Mouse (Mus musculus): ENCODE measurements around the gene A030005K14Rik. TPM values are rescaled to one million over a fixed set of nuclear protein-coding genes. Genes with fewer than 3 reads are reported as not detected.

Gene A030005K14Rik
- total RNA-seq (2021), result not detected

DNA sequence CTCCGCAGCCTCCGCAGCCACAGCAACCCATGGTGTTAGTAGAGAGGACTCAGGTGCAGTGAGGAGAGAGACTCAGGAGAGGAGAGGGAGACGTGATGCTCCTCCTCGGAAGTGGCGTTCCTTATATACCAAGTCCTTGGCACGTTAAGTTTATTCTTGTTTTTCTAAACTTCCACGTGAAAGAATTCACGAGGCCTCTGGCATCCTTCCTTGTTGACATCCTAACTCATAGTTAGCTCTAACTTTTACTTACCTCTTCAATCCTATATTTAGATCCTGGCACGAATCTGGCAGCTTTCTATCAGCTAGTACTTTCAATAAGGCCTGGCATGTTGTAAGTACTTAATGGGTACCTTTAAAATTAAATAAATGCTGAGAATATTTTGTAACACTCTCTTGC lies at the start of gene A030005K14Rik:
Gene A030005K14Rik, minus strand, starts transcription at position 101 of the 400 bp plus-strand sequence.
- no peak for DNase-seq (ENCODE audit: extremely low spot score in 1 of 2, low spot score in 1 of 2)

DNA sequence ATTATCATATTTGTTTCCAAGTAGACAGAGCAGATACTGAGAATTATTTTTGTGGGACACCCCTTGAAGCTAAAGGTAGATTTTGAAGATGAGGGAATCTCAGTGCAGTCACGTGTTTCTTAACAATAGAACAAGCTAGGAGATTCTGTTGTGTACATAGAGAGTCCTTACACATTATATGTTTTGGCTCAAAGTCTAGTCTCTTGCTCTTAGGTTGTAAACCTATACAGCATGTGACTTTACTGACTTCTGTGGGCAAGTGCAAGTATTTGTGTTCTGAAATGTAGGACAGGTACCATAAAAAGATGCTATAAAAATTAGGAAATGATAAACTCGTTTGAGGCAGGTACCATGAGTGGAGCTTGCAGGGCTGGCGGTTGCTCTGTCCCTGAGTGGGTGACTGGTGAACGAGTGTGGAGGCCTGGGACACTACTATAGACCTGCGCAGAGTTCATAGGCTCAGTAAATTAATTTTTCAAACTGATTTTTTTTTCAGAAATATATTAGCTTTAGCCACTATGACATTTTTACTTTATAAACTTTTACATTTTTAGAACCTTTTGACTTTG lies 48.3 kb upstream of the A030005K14Rik start:
- DNase-seq (ENCODE audit: extremely low spot score in 1 of 2, low spot score in 1 of 2), result no peak

DNA sequence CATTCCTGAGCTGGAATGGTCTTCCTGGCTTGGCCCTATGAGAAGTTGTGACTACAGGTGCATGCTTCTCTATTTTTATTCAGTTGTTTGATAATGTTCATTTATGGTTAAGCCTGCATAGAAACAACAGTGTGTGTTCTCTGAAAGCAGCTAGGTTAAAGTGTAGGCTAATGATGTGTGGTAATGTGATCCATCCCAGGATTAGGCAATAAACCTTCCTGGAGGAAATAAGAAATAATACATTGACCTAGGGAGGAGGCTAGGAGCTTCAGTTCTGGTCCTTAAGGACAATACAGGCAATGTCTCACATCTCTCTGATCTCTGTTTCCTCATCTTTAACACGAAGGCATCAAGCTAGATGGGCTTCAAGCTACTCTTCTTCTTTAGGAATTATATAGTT lies 46.3 kb upstream of the A030005K14Rik start:
- DNase-seq (ENCODE audit: extremely low spot score in 1 of 2, low spot score in 1 of 2), result no peak

DNA sequence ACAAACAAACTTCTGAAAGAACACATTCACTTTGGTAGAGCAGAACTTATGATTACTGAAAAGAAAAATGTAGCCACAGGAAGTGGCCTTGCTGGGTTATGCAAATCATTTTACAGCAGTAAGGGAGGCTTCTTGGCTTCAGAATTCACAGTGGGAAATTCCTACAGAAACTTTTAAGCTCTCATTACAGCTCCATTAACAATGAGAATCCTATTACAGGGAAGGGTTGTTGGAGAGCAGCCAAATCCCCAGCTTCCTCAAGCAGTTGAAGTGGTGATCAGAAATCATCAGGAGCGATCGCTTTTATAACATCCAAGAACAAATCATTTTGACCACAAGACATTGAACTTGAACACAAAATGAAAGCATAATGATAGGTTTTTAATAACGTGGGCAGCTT lies 42.7 kb upstream of the A030005K14Rik start:
- no peak for DNase-seq (ENCODE audit: extremely low spot score in 1 of 2, low spot score in 1 of 2)

DNA sequence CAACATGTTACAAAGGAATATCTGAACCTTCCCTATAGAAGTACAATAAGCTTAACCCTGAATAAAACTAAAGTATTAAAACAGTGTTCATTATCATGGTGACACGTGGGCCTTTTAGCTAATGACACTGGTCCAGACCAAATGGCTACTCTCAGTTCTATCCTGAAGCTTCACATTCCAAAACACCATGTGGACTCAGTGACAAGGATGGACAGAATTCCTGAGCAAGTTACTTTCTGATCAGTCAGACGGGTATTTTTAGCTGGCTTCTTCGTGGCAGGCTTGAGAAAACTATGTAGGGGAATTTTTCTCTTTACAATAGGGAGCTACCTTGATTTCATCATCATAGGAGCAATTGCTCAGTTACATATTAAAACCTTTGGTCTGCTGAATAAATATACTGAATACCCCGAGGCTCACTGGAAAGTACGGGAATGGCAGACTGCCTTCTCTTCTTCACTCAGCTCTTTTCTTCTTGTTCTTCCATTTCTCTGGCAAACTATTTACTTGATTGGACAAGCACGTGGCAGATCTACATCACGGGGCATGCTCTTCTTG lies 40.5 kb upstream of the A030005K14Rik start:
- no peak for DNase-seq (ENCODE audit: extremely low spot score in 1 of 2, low spot score in 1 of 2)

DNA sequence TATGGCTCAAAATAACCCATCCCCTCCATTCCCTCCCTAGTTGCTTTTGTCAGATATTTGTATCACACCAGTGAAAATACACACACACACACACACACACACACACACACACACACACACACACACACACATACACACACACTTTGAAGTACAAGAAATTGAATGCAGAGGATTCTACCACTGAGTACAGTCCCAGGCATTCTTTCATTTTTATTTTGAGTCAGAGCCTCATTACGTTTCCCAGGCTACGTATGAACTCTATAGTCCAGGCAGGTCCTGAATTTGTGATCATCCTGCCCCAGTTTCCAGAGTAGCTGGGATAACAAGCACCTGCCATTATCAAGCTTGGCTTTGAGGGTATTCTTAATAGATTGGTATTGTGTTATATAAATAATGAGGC lies 40.0 kb upstream of the A030005K14Rik start:
- DNase-seq (ENCODE audit: extremely low spot score in 1 of 2, low spot score in 1 of 2), result no peak

DNA sequence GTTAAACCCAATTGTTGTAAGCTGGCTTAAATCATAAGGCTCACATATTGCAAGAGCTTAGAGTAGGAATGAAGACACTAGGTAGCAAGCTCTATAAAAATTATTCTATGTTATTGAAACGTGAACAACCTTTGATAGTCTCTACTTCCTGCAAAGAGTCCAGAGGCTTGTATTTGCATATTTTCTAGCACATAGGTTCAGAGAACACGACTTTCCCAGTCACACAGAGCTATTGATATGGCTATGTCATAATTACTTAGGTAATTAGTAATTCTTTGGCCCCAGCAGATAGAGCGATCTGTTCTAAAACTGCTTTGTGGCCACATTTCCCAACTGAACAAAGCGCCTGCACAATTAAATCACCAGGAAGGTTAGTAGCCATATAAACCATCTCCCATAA lies 37.8 kb upstream of the A030005K14Rik start:
- DNase-seq (ENCODE audit: extremely low spot score in 1 of 2, low spot score in 1 of 2), result no peak

DNA sequence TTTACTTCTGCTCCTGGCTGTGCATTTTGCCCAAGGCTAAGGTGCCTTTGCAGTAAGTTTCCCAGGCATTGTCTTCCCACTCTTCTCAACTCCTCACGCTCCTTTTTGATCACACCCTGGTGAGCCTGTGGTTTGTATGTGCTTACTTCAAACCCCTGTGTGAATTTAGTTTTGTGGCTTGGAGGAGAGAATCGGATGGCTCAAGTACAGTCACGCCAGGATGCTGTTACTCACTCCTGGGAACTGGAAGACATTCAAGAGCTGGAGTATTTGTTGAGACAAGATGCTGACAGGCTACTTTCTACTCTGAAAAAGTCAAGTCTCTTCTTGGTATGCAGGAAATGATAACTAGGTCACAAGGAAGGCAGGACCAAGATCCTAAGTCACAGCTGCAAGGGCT lies 32.1 kb upstream of the A030005K14Rik start:
- DNase-seq (ENCODE audit: extremely low spot score in 1 of 2, low spot score in 1 of 2), result no peak

DNA sequence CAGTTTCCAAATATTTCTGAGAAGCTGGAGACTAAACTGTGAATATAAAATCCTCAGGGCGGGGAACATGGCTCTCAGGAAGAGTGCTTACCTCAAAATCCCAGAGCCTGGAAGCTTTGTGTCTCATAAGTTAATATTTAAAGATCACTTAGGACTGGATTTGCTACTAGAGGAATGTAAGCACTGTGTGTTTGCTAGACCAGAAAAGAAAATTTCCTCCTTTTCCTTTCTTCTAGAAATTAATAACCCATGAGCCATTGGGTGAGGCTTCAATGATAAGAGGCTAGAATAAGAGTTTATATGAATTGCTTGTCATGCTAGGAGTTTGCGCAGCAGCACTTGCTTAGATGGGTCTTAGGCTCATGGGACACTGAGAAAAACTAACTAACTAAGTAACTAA lies 25.6 kb upstream of the A030005K14Rik start:
- no peak for DNase-seq (ENCODE audit: extremely low spot score in 1 of 2, low spot score in 1 of 2)

DNA sequence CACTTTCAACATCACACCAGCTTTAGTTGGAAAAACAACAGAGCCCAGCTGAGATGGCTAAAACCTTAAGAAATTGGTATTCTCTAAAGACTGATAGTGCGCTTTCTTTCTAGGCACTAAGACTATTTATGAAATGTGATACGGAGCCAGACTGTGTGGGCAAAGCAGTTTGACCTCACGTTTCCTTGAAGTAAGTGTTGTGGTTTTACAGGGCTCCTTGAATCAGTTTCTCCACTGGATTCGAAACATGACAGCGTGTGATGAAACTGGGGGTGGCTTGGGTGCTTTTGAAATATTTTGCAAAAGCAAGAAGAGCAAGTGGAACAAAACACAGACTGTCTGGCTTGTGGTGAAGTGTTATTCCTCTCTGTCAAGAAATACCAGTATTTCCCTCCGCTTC lies 17.8 kb upstream of the A030005K14Rik start:
- no peak for DNase-seq (ENCODE audit: extremely low spot score in 1 of 2, low spot score in 1 of 2)

DNA sequence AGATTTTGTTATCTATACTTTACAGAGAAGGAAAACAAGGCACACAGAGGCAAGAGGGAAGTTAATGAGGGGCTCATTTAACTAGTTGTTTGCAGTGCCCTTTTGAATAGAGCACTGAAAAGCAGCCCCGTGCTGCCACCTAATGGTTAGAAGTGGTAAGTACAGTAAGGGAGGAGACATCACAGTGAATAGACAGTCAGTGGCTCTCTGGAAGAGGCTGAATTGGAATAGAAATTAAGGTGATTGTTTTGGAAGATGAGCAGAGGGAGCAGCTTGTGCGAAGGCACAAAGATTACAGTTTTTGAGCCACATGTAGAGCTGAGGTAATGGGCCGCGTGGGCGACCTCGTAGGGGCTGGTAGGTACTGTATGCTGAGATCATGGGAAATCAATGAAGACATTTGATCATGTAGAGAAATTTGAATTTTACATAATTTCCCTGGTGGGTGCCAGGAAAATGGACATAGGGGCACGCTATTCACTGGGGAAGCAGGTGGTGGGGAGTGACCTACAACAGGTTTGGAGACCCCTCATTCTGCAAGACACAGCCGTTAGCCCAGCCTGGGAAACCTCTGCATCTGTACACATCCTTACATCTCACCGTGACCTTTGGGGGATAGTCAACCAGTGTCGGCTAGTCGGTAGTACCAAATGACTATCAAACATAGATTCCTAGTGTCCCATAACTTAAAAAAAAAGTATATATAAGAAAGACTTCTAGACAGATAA lies 17.2 kb upstream of the A030005K14Rik start:
- DNase-seq (ENCODE audit: extremely low spot score in 1 of 2, low spot score in 1 of 2), result no peak

DNA sequence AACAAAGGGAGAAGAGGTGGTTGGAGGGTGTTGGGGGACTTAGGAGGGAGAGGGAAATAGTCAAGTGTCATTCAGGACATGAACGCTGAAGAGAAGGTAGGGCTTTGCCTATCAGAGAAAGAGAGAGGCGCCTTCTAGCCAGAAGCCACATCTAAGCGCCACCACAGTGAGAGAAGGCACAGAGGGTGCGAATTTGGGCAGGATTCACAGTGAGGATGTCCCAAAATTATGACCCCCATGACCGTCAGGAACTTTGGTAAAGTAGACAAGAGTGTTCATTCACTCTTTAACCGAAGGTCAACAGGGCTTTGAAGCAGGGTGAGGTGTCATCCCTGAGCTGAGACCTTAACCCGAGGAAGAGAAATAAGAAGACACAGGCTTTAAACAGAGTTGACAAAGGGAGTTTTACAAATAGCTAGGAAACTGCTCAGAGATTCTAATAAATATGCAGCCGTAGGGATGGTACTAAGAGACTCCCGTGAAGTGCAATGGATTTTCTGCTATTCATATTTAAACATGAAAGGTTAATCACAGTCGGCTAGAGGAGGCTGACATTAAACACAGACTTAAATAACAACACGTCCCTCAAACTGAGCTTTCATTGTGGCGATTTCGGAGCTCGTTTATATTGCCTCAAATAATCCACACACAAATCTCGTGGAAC lies 16.5 kb upstream of the A030005K14Rik start:
- DNase-seq (ENCODE audit: extremely low spot score in 1 of 2, low spot score in 1 of 2), result no peak

DNA sequence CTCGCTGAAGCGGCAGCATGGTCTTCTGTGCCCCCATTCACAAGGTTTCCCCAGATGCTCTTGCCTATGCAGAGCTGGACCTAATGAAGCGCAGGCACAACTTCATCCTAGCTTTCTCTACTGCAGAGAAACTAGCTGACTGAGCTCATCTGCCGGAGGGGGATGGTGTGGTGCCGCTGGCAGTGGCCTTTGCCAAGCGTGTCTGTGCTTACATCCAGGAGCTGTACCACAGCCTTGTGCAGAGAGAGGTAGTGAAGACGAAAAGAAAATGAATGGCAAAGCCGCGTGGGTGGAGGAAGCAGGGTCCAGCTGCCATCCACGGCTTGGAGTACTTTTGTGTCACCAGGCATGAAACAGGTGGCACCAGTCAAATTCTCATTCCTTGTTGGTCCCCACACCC lies 8.0 kb upstream of the A030005K14Rik start:
- peak in 1 of 2 experiments; percentile 3 for DNase-seq (ENCODE audit: extremely low spot score in 1 of 2, low spot score in 1 of 2)

DNA sequence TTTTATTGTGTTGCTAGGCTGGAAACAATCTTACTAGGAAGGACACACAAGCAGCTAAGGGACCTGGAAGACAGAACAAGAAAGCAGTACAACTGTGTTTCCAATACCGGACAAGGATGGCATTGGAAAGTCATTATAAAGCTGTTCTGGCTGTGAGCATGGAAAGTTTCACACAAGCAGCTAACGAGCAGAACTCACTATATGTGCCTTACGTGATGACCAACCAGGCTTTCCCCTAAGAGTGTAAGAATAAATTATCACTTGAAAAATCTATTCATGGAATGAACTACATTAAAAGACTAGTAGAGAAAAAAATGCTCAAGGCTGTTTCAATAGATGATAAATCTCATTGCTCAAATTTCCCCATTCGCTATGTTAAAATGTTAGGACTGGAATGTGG lies 7.4 kb upstream of the A030005K14Rik start:
- DNase-seq (ENCODE audit: extremely low spot score in 1 of 2, low spot score in 1 of 2), result no peak

DNA sequence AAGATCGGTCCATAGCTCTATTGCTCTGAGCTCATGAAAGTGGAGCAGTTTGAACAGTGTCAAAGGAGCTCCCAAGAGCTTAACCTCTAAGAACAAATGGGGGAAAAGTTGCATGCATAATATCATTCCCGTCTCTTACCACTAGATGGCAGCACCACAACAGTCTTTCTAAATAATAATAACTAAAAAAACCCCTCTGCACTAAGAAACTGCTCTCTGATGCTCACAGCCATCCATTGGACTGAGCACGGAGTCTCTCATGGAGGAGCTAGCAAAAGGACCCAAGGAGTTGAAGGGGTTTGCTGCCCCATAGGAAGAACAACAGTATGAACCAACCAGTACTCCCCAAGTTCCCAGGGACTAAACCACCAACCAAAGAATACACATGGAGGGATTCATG lies 5.7 kb upstream of the A030005K14Rik start:
- DNase-seq (ENCODE audit: extremely low spot score in 1 of 2, low spot score in 1 of 2), result peak in 1 of 2 experiments; percentile 8

DNA sequence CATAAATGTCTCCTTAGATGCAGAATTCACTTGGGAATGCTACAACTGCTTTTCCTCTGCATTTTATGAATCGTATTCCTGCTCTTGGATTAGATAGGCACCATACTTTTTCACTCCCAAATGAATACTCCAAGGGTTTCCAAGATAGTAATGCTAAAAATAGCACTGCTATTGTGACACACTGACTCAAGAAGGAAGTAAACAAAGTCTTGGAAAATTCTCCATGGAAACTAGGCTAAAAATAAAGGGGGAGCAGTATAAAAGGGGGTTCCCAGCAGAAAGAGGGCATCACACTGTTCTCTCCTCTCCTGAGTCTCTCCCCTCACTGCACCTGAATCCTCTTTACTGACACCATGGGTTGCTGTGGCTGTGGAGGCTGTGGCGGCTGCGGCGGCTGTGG lies 1.5 kb upstream of the A030005K14Rik start, which contains the start of gene Krtap28-13:
Gene Krtap28-13, plus strand, starts transcription at position 288 of the 400 bp plus-strand sequence.
- no peak for DNase-seq (ENCODE audit: extremely low spot score in 1 of 2, low spot score in 1 of 2)

DNA sequence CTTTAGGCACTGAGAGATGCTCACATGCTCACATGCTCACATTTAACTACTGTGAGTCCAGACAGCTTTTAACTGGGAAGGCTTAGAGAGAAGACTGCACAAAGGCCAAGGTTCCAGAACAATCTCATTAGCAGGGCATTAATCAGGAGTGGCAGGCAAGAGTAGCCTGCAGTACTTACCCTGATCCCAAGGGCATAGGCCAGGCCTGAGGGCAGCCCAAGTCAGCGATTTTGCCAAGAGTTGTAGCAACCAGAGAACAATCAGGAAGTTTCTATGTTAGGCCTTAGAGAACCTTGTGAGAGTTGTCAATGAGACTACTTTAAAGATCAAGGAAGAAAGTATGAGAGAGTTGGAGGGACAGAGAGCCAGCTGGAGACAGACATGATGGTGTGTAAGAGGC lies 697 bp downstream of the A030005K14Rik start:
- no peak for DNase-seq (ENCODE audit: extremely low spot score in 1 of 2, low spot score in 1 of 2)

DNA sequence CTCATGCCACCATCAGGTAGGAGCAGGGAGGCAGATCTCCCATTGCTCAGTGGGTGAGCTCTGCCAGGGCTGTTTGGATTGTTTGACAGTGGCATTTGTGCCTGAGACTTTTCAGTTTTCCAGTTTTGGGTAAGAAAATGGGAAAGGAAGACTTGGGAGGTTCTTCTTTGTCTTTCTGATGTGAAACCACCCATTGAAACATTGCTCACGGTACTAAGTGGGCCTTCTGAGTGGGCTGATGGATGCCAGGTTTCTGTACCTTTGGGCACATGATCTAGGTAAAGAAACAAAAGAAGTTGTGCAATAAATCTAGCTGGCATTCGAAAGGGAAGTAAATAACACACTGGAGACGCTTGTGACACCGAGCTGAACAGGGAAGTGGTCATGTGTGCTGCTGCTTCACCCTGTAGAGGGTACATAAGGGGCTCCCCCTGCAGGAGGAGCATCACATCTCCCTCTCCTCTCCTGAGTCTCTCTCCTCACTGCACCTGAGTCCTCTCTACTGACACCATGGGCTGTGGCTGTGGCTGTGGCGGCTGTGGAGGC lies 14.2 kb downstream of the A030005K14Rik start, which contains the start of gene Gm47969:
Gene Gm47969, plus strand, starts transcription at position 51 of the 546 bp plus-strand sequence.
- no peak for DNase-seq (ENCODE audit: extremely low spot score in 1 of 2, low spot score in 1 of 2)

DNA sequence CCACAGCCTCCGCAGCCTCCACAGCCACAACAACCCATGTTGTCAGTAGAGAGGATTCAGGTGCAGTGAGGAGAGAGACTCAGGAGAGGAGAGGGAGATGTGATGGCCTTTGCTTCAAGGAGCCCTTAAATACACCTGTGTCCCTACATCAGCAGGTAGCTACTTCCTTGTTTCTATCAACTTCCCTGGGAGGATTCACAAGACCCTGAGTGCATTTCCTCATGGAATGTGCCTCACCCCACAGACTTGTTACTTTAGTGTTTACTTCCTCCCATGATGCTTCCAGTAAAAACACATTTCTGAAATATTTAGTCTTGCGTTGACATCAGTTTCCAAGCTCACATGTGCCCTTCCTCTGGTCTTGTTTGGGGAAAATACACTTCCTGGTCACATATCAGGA lies 16.8 kb downstream of the A030005K14Rik start, which contains the start of gene Krtap28-10:
Gene Krtap28-10, minus strand, starts transcription at position 101 of the 400 bp plus-strand sequence.
- DNase-seq (ENCODE audit: extremely low spot score in 1 of 2, low spot score in 1 of 2), result no peak

DNA sequence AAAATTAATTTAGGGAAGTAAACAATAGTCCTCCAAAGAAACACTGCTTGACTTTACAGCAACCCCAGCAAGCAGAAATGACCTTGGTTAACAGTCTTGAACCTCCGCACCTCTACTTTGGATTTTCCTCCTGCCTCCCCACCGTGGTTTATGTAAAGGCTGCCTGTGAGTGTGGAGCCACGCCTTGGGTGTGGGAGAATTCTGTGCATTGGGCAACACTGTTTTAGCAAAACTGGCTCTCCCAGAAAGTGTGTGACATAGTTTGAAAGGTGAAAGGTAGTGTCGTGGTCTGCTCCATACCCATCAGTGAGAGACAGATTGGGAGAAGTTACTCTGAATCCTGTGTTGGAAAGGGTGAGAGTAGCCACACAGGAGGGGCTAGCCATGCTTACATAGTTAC lies 20.1 kb downstream of the A030005K14Rik start:
- DNase-seq (ENCODE audit: extremely low spot score in 1 of 2, low spot score in 1 of 2), result no peak

Measured in layer of hippocampus, postnatal 25 days (tissue).